Mouse (Mus musculus) olfactory bulb, adult 2 months (tissue): ENCODE results near the gene Pomgnt2.

ENCODE experiments used
- CTCF ChIP-seq: fragments of 200-500 bp; IDR thresholded peaks from 2 replicates; pipeline ENCODE4 v1.5.1; 2012; ENCODE audit warnings: low read depth, mild to moderate bottlenecking, low read length, moderate library complexity; ENCODE audit not compliant: insufficient read depth
- POLR2A ChIP-seq: fragments of 200-500 bp; IDR thresholded peaks from 2 replicates; pipeline ENCODE4 v1.6.1; 2012; ENCODE audit warnings: mild to moderate bottlenecking, low read depth, low read length, moderate library complexity; ENCODE audit not compliant: insufficient read depth

GRCm38 (mm10) chr9:122022776-122023175, 25.9 kb upstream of the Pomgnt2 start:
- TF ChIP-seq CTCF (no peak), POLR2A (no peak)
